Mouse (Mus musculus): ENCODE measurements around the gene Gpkow.

- TF ChIP-seq GATA1 (IDR thresholded peaks at IDR 0.05; ENCODE audit: borderline replicate concordance, low read length): no peak
- no peak for TF ChIP-seq FLI1 (IDR thresholded peaks at IDR 0.05; ENCODE audit: low read length)
Measured at GRCm38 (mm10) chrX:7665739-7666502, 31.0 kb upstream of the Gpkow start.
